Mouse (Mus musculus) CH12.LX (cell line): ENCODE data around the gene Syt15.

Experiments used
- CHD2 ChIP-seq: IDR thresholded peaks from 2 replicates; pipeline ENCODE4 v1.6.1; 2011; ENCODE audit warnings: low read length, improper control_type of control experiment
- CTCF ChIP-seq, 2 experiments: IDR thresholded peaks in 1 of 2; conservative IDR thresholded peaks in 1 of 2; 2 replicates each; pipeline ENCODE4 v1.5.1; 2011 to 2012; ENCODE audit warnings: low read depth in 2 of 2, low read length in 2 of 2, improper control_type of control experiment in 1 of 2, inconsistent platforms in 1 of 2, mild to moderate bottlenecking in 1 of 2, moderate library complexity in 1 of 2
- ETS1 ChIP-seq: conservative IDR thresholded peaks from 2 replicates; pipeline ENCODE4 v1.6.1; 2012; ENCODE audit warnings: low read depth, mild to moderate bottlenecking, inconsistent platforms, low read length, improper control_type of control experiment, moderate library complexity
- MAFK ChIP-seq: IDR thresholded peaks from 2 replicates; pipeline ENCODE4 v1.6.1; 2011; ENCODE audit warnings: low read length, improper control_type of control experiment; ENCODE audit not compliant: insufficient replicate concordance
- POLR2A ChIP-seq: IDR thresholded peaks from 2 replicates; pipeline ENCODE4 v1.6.1; 2011; ENCODE audit warnings: low read depth, mild to moderate bottlenecking, improper control_type of control experiment, low read length
- UBTF ChIP-seq: IDR thresholded peaks from 2 replicates; pipeline ENCODE4 v1.6.1; 2012; ENCODE audit warnings: low read depth, mild to moderate bottlenecking, inconsistent platforms, low read length, improper control_type of control experiment, moderate library complexity
- ZKSCAN1 ChIP-seq: IDR thresholded peaks from 2 replicates; pipeline ENCODE4 v1.6.1; 2012; ENCODE audit warnings: low read depth, inconsistent platforms, low read length, improper control_type of control experiment, borderline replicate concordance
- ZNF384 ChIP-seq: IDR thresholded peaks from 2 replicates; pipeline ENCODE4 v1.6.1; 2012; ENCODE audit warnings: low read depth, low read length, improper control_type of control experiment, inconsistent platforms

DNA sequence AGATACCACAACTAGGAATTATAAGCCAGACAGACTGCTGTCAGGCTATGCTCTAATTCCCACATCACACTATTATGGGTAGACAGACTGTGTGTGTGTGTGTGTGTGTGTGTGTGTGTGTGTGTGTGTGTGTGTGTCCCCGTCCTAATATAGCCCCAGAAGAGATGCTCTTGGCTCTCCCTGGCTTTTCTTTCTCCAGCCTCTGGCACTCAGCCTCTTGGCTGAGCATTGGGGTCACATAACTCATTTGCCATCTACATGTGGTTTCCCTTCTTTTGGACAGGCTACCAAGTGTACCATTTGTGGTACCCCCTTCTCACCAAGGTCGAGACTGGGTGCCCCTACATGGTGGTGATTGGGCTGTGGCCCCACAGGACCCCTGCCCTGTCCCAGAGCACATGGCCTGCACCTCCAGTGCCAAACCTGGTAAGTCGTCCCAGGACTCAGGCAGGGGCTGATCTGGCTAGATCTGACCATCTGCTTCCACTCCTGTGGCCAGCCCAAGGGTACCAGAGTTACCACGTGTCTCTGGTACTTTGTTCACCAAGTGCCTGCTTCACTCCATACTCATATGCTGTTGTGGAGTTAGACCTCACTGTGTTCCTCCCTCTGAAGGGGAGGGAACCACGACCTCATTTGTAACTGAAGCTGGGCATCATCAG is 2.2 kb downstream of the Syt15 start:
- TF ChIP-seq CTCF (conservative IDR thresholded peaks at IDR 0.05 in 1 of 2, IDR thresholded peaks at IDR 0.05 in 1 of 2; ENCODE audit: low read depth in 2 of 2, low read length in 2 of 2): no peak
- TF ChIP-seq ZKSCAN1: no peak
- no peak for TF ChIP-seq UBTF
- no peak for TF ChIP-seq ETS1
- no peak for TF ChIP-seq POLR2A
- TF ChIP-seq ZNF384: no peak
- no peak for TF ChIP-seq CHD2
- no peak for TF ChIP-seq MAFK
